Mouse (Mus musculus) embryonic facial prominence, embryonic 15.5 days (tissue): ENCODE data around the gene Pafah2. TPM values are rescaled to one million over a fixed set of nuclear protein-coding genes. Genes with fewer than 3 reads are reported as not detected.

Source experiments
- ATAC-seq: fragments of 200-750 bp; cut with Nextera tagmentation; 2 replicates; pipeline ENCODE4 v1.8.0; 2017; ENCODE audit warnings: low read depth, moderate TSS enrichment; ENCODE audit not compliant: insufficient number of reproducible peaks, low FRiP score, low TSS enrichment
- H3K27ac ChIP-seq: fragments of 300-500 bp; sonication (generic); replicated peaks from 2 replicates; pipeline ENCODE4 v1.5.1; 2015; ENCODE audit warnings: mild to moderate bottlenecking, inconsistent platforms
- H3K27me3 ChIP-seq: fragments of 300-500 bp; sonication (generic); 2 replicates; pipeline ENCODE4 v1.6.1; 2015; ENCODE audit warnings: inconsistent platforms
- H3K36me3 ChIP-seq: fragments of 300-500 bp; sonication (generic); 2 replicates; pipeline ENCODE4 v1.6.1; 2015; ENCODE audit warnings: mild to moderate bottlenecking, inconsistent platforms
- H3K4me1 ChIP-seq: fragments of 300-500 bp; sonication (generic); 2 replicates; pipeline ENCODE4 v1.6.1; 2015; ENCODE audit warnings: inconsistent platforms
- H3K4me2 ChIP-seq: fragments of 300-500 bp; sonication (generic); replicated peaks from 2 replicates; pipeline ENCODE4 v1.6.1; 2015; ENCODE audit warnings: mild to moderate bottlenecking, inconsistent platforms
- H3K4me3 ChIP-seq: fragments of 300-500 bp; sonication (generic); replicated peaks from 2 replicates; pipeline ENCODE4 v1.5.1; 2015; ENCODE audit warnings: mild to moderate bottlenecking, inconsistent platforms
- H3K9ac ChIP-seq: fragments of 300-500 bp; sonication (generic); 2 replicates; pipeline ENCODE4 v1.6.1; 2015; ENCODE audit warnings: inconsistent platforms
- H3K9me3 ChIP-seq: fragments of 300-500 bp; sonication (generic); replicated peaks from 2 replicates; pipeline ENCODE4 v1.6.1; 2016; ENCODE audit warnings: inconsistent platforms
- WGBS: fragments of 180-500 bp; shearing (Covaris S2); methylation state at CpG from one replicate; pipeline ENCODE4 v1.1.7; 2015; 5-methylcytosine and 5-hydroxymethylcytosine counted together
- polyA plus RNA-seq: library from polyadenylated mRNA; unstranded; fragments of >200 nt; fragmentation: Nextera tagmentation; extraction: Ambion mirVana; gene quantifications from 2 replicates; pipeline ENCODE4 v1.2.1, GENCODE M21; 2015

Gene Pafah2
- polyA plus RNA-seq, 1 experiment from 2014 or later = 17.7 TPM

DNA sequence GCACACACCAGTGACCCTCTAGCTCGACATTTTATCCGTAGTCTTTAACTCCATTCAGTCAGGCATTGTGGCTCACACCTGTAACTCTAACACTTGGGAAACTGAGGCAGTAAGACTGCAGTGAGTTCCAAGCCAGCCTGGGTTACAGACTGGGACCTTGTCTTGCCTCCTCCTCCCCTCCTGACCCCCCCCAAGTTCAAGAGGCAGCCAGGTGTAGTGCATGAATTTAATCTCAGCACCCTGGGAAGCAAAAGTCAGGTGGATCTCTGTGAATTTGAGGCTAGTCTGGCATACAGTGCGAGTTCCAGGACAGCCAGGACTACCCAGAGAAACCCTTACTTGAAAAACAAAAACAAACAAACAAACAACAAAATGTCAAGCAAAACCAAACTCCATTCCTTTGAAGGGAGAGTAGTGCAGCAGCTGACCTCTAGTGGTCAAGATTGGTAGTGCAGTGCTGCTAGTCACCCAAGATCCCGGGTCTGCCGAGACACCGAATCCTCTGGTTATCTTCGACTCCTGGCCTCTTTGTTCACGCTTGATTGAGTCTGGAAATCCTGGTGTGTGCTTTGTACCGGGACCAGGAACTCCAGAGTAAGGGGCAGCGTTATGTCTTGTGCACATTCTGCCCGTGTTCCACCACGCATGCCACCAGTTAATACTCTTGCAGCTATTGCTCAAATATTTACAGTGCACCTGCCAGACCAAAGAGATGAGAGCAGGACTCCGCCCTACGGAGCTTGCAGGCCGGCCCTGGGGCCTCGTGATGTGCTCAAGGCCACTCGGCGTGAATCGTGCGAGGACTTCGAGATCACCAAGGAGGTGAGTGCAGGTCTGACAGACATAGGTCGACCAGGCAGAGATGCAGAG lies 39.3 kb upstream of the Pafah2 start:
- no peak overlapping the region for H3K9ac ChIP-seq
- no peak for ATAC-seq
- no peak overlapping the region for H3K27ac ChIP-seq

GRCm38 (mm10) chr4:134357461-134357771 lies 38.7 kb upstream of the Pafah2 start:
- H3K4me2 ChIP-seq = peak overlapping the region; percentile 21; the same call in 1 of the 2 replicates
- no peak overlapping the region for H3K27ac ChIP-seq
- no peaks in the 10 kb centered on the region for H3K27me3 ChIP-seq
- H3K4me3 ChIP-seq = no peak overlapping the region
- H3K4me1 ChIP-seq = peaks cover 27% of the 10 kb centered on the region
- H3K9me3 ChIP-seq = no peaks in the 10 kb centered on the region
- 29% methylated on average over 17 of the region's 17 CpGs for WGBS
- H3K36me3 ChIP-seq = no peaks in the 10 kb centered on the region
- H3K9ac ChIP-seq = no peak overlapping the region
- ATAC-seq = no peak

More for the DNA sequence above, 39.3 kb upstream of the Pafah2 start:
- Histone ChIP-seq H3K27me3 (no peaks in the 10 kb centered on the region), H3K4me2 (peak overlapping the region; percentile 21), H3K4me1 (peaks cover 33% of the 10 kb centered on the region), H3K4me3 (0 out of 2 replicates have a peak overlapping the region, but pooled peaks have one; percentile 3), H3K36me3 (no peaks in the 10 kb centered on the region), H3K9me3 (no peaks in the 10 kb centered on the region)
- 16% methylated on average over 22 of the region's 22 CpGs for WGBS

DNA sequence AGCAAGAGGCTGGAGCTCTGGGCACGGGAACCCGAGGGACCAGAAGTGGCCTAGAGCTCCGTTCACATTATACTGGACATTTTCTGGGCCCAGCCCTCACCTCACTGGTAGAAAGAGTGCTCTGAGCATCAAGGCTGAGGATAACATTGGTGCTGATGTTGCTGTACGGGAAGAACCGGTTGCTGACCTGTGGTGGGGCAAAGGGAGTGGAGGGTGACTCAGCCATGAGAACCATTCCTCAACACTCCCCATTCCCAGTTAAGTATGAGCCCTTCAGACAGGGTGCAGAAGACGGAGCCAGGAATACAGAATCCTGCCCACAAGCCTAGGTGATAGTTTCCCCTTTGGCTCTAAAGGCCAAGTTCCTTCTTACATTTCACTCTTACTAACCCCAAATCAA lies 36.5 kb upstream of the Pafah2 start:
- no peak overlapping the region for H3K4me3 ChIP-seq
- H3K4me2 ChIP-seq = no peak overlapping the region
- 75% methylated on average over 6 of the region's 6 CpGs for WGBS
- H3K9me3 ChIP-seq = no peaks in the 10 kb centered on the region
- H3K9ac ChIP-seq = no peak overlapping the region
- ATAC-seq = no peak
- H3K27ac ChIP-seq = no peak overlapping the region
- no peaks in the 10 kb centered on the region for H3K36me3 ChIP-seq
- H3K4me1 ChIP-seq = peaks cover 30% of the 10 kb centered on the region
- no peaks in the 10 kb centered on the region for H3K27me3 ChIP-seq

DNA sequence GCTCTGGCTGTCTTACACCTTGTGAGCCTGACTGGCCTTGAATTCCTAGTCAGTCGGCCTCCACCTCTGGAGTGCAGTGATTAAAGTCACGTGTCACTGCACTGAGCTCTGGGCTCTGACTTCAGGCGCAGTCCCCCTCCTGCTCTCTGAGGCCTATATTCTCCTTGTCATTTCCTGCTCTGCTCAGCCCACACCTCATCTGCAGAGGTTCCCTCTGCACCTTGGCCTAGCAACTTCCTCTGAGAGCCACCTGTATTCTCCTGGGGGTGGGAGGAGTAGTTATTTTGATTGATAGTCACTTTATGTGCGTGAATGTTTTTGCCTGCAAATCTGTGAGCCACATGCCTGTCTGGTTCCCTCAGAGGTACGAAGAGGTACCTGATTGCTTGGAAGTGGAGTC lies 34.9 kb upstream of the Pafah2 start:
- ATAC-seq = no peak
- Histone ChIP-seq H3K27ac (no peak overlapping the region), H3K27me3 (no peaks in the 10 kb centered on the region), H3K9me3 (no peaks in the 10 kb centered on the region), H3K4me2 (no peak overlapping the region), H3K4me1 (peaks cover 24% of the 10 kb centered on the region), H3K4me3 (no peak overlapping the region), H3K9ac (no peak overlapping the region), H3K36me3 (no peaks in the 10 kb centered on the region)
- 25% methylated on average over 5 of the region's 5 CpGs for WGBS

- Histone ChIP-seq H3K27ac (no peak overlapping the region), H3K36me3 (no peaks in the 10 kb centered on the region), H3K4me1 (peaks cover 15% of the 10 kb centered on the region), H3K27me3 (no peaks in the 10 kb centered on the region), H3K4me3 (no peak overlapping the region), H3K9me3 (no peaks in the 10 kb centered on the region), H3K9ac (no peak overlapping the region), H3K4me2 (no peak overlapping the region)
- ATAC-seq = no peak
- WGBS = 54% methylated on average over 9 of the region's 9 CpGs
Measured at GRCm38 (mm10) chr4:134362124-134362523, 34.0 kb upstream of the Pafah2 start.

GRCm38 (mm10) chr4:134362586-134362985 lies 33.5 kb upstream of the Pafah2 start:
- Histone ChIP-seq H3K27ac (no peak overlapping the region), H3K9ac (no peak overlapping the region), H3K27me3 (no peaks in the 10 kb centered on the region), H3K4me3 (0 out of 2 replicates have a peak overlapping the region, but pooled peaks have one; percentile 6), H3K4me1 (peaks cover 10% of the 10 kb centered on the region; the same call in 1 of the 2 replicates), H3K4me2 (peak overlapping the region; percentile 12; the same call in 1 of the 2 replicates), H3K9me3 (no peaks in the 10 kb centered on the region), H3K36me3 (no peaks in the 10 kb centered on the region)
- WGBS = 18% methylated on average over 9 of the region's 9 CpGs
- no peak for ATAC-seq

DNA sequence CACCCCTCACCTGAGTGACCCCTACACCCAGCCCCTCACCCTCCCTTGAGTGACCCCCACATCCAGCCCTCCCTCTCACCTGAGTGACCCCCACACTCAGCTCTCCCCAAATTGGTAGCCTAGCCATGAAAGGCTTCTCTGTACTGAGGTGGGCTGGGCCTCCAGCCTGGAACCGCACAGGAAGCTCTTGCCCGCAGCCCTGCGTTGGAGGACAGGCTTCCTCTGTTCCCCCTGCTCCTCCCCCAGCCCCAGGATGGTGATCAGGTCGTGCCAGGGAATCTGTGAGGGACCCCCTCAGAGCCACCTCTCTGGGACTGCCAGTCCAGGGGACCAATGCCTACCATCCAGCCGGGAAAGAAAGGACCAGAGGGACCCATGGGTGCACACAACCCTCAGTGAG lies 30.8 kb upstream of the Pafah2 start:
- peaks cover 11% of the 10 kb centered on the region for H3K27me3 ChIP-seq
- WGBS = 15% methylated on average over 5 of the region's 5 CpGs
- 0 out of 2 replicates have a peak, but pooled peaks have one; percentile 52 for ATAC-seq
- no peaks in the 10 kb centered on the region for H3K36me3 ChIP-seq
- H3K9ac ChIP-seq = no peak overlapping the region
- H3K4me3 ChIP-seq = no peak overlapping the region
- H3K27ac ChIP-seq = no peak overlapping the region
- no peaks in the 10 kb centered on the region for H3K9me3 ChIP-seq
- H3K4me1 ChIP-seq = 0 out of 2 replicates have a peak, but pooled peaks cover 6% of the 10 kb centered on the region
- no peak overlapping the region for H3K4me2 ChIP-seq

GRCm38 (mm10) chr4:134370649-134371221 lies 25.4 kb upstream of the Pafah2 start:
- no peak for ATAC-seq
- Histone ChIP-seq H3K27ac (0 out of 2 replicates have a peak overlapping the region, but pooled peaks have one; percentile 31), H3K9me3 (no peaks in the 10 kb centered on the region), H3K4me2 (peak overlapping the region; percentile 98), H3K36me3 (no peaks in the 10 kb centered on the region), H3K9ac (peak overlapping the region; percentile 21; the same call in 1 of the 2 replicates), H3K27me3 (peaks cover 35% of the 10 kb centered on the region), H3K4me3 (peak overlapping the region; percentile 54), H3K4me1 (peaks cover 32% of the 10 kb centered on the region)
- under 1% methylated on average over 18 of the region's 18 CpGs for WGBS

GRCm38 (mm10) chr4:134371316-134371855 lies 24.7 kb upstream of the Pafah2 start:
- H3K9ac ChIP-seq = peak overlapping the region; percentile 21; the same call in 1 of the 2 replicates
- peak overlapping the region; percentile 98 for H3K4me2 ChIP-seq
- peaks cover 32% of the 10 kb centered on the region for H3K4me1 ChIP-seq
- peaks cover 35% of the 10 kb centered on the region for H3K27me3 ChIP-seq
- H3K27ac ChIP-seq = no peak overlapping the region
- no peaks in the 10 kb centered on the region for H3K36me3 ChIP-seq
- no peak for ATAC-seq
- H3K9me3 ChIP-seq = no peaks in the 10 kb centered on the region
- WGBS = 2% methylated on average over 17 of the region's 17 CpGs
- H3K4me3 ChIP-seq = peak overlapping the region; percentile 54

- 0 out of 2 replicates have a peak overlapping the region, but pooled peaks have one; percentile 21 for H3K9ac ChIP-seq
- peak overlapping the region; percentile 98 for H3K4me2 ChIP-seq
- peaks cover 32% of the 10 kb centered on the region for H3K4me1 ChIP-seq
- under 1% methylated on average over 16 of the region's 16 CpGs for WGBS
- no peak overlapping the region for H3K27ac ChIP-seq
- peaks cover 35% of the 10 kb centered on the region for H3K27me3 ChIP-seq
- H3K4me3 ChIP-seq = peak overlapping the region; percentile 54
- H3K36me3 ChIP-seq = no peaks in the 10 kb centered on the region
- no peaks in the 10 kb centered on the region for H3K9me3 ChIP-seq
- ATAC-seq = peak; percentile 55; the same call in 1 of the 2 replicates
Measured at GRCm38 (mm10) chr4:134372294-134372747, 23.8 kb upstream of the Pafah2 start.

GRCm38 (mm10) chr4:134373295-134373694 lies 22.8 kb upstream of the Pafah2 start:
- Histone ChIP-seq H3K9me3 (no peaks in the 10 kb centered on the region), H3K4me1 (peaks cover 38% of the 10 kb centered on the region), H3K4me3 (no peak overlapping the region), H3K36me3 (no peaks in the 10 kb centered on the region), H3K27ac (no peak overlapping the region), H3K4me2 (no peak overlapping the region), H3K27me3 (peaks cover 35% of the 10 kb centered on the region), H3K9ac (no peak overlapping the region)
- 72% methylated on average over 8 of the region's 8 CpGs for WGBS
- ATAC-seq = no peak
